Mouse (Mus musculus) thymus, adult 2 months (tissue): ENCODE measurements around the gene Lmntd2.

Experiments
- CTCF ChIP-seq: fragments of 200-500 bp; IDR thresholded peaks from 2 replicates; pipeline ENCODE4 v1.5.1; 2012; ENCODE audit warnings: mild to moderate bottlenecking, control low read depth, low read length, moderate library complexity, borderline replicate concordance; ENCODE audit not compliant: control insufficient read depth, poor library complexity, insufficient read depth; ENCODE audit errors: extremely low read depth
- POLR2A ChIP-seq: fragments of 200-500 bp; IDR thresholded peaks from 2 replicates; pipeline ENCODE4 v1.6.1; 2012; ENCODE audit warnings: mild to moderate bottlenecking, low read length, control low read depth, moderate library complexity; ENCODE audit not compliant: control insufficient read depth, poor library complexity, insufficient read depth; ENCODE audit errors: extremely low read depth

DNA sequence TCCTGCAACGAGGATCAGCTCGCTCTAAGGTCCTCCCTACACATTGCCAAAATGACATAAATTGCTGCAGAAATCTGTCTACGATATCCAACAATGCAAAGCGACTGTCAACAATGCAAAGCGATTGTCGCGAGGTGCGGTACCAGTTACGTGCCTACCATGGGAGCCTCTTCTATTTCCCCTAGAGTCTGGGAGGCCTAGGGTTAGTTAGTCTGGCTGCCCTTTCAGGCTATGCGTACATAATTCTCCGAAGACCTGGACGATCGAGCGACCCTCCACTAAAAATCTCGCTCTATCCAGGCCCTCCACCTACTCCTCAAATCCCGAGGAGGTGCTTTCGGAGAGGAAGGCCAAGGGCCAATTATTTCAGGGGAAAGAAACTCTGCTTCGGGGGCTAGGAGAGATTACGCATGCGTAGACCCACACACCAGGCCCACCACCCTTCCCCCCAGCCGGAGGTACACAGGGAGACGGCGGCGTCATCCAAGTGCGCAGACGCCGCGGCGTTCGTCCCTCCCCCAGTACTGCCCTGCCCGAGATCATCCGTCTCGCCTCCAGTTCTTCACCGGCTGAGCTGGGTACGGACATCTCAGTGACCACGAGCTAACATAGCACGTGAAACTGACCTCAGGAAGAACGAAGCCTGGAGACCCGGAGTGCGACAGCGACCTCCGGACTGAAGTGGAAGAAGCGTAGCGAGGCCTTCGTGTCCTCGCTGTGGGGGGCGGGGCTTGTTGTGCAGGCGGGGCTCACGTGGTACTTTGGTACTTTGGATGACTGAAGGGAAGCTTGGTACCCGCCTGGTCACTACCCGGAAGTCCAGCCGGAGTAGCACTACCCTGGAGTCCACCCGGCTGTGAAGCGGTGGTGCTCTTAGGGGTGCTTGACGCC lies 41.5 kb downstream of the Lmntd2 start, which contains the start of gene Rnh1:
- peak; percentile 67 for TF ChIP-seq POLR2A
- TF ChIP-seq CTCF: peak; percentile 60; the same call in 1 of the 2 replicates
